Mouse (Mus musculus): Measurements from ENCODE around the gene Olfr1161.
"Not testable (repeated sequence)": the region's sequence is repeated elsewhere in the genome, so short reads cannot be mapped to it uniquely, and the experiment has no call there.

Gene Olfr1161

DNA sequence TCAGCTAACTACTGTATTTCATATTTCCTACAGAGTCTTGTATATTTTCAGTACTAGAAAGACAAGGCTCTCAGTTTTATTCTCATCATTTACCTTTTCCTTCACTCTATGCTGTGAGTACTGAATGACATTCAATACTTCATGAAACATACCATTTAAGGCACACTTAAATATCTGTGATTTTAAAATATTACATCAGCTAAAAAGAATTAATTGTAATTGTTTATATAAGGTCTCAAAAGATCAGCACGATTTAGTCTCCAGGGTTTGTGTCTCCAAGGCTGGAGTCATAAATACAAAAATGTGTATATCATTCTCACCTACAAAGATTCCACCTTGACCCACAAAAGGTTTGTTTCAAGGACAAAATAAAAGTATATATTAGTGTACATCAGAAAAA, at the start of gene Olfr1161:
Olfr1161 (plus strand) TSS at position 301 of the 400 bp plus-strand sequence.
- DNase-seq (ENCODE audit: low spot score in 2 of 2), result not testable (repeated sequence)

DNA sequence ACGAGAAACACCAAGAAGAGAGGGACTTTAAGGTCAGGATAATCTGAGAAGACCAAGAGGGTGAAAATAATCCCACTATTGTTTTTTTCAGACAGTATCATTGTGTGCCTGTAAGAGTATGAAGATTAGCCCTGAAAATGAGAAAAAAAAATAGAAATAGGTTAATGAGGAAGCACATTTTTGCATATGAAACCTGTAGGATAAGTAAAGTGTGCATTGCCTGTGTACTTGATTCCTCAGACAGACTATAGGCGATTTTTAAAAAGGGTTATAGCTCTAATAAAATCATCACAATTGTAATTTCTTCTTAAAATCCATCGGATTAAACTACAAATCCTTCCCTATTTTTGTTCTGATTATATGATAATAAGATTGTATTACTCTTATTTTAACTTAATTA, 48.0 kb upstream of the Olfr1161 start, which contains the start of gene Olfr74:
Olfr74 (minus strand) TSS at position 101 of the 400 bp plus-strand sequence.
- DNase-seq (ENCODE audit: low spot score in 2 of 2), result no peak

DNA sequence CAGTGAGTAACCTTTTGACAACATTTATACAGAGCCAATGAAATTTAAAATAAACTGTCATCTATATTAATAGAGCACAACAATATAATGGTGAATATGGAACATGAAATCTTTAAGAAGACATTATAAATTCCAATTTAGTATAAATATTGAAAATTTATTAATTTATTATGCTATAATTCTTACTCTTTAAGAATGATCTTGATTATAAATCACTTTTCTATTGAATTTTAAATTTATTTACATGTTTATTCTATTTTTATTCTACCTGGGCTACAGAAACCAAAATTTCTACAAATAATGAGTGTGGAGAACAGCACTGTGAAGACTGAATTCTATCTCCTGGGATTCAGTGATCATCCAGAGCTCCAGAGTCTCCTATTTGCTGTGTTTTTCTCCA, 32.8 kb upstream of the Olfr1161 start, which contains the start of gene Olfr1158:
Olfr1158 (plus strand) TSS at position 301 of the 400 bp plus-strand sequence.
- DNase-seq (ENCODE audit: low spot score in 2 of 2), result no peak

DNA sequence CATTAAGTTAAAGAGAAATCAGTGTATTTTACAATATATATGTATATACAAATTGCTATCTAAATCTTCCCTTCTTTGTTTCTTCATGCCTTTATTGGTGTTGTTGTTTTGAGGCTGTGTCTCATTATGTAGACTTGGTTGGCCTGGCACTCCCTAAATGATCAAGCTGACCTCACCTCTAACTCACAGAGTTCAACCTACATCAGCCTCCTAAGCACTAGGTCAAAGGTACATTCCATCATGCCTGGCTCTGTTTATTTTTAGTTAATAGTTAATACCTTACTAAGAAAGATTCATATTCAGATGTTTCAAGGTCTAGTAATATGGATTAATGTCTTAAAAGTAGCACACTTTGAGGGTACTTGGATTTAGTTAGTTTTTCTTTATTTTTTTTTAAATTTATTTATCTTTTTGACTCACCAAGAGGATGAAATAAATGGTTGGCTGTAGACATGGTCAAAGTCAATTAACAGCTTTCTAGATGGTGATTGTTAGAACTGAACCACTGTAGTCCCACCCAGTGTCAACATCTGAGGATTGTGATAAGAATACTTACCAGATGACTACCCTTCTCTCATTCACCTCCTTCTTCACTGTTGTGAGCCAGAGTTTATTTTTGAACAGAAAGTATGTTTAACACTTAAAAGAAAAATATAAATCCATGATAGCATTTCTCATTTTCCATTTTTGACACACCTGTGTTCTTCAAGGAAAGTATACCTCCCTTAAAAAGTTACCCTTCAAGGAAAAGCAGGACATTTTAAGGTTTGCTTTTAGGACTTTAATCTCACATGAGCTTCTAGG, 14.9 kb upstream of the Olfr1161 start, which contains the start of gene Olfr1160:
Olfr1160 (minus strand) TSS at position 754 of the 804 bp plus-strand sequence.
- DNase-seq (ENCODE audit: low spot score in 2 of 2), result no peak

DNA sequence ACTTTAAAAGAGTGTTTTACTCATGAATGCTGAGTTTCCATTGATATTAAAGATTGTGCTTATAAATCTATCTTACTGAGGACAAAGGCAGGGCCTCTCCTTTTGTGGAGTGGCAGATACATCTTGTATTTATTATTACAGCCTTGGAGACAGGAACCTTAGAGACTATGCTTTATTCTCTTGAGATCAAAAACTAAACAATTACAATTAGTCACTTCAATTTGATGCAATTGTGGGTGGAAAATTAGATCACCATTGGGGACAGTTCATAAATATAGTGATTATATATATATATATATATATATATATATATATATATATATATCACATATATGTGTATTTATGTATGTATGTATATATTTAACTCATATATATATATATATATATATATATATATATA, 15.0 kb downstream of the Olfr1161 start, which contains the start of gene Olfr73:
Olfr73 (minus strand) TSS at position 101 of the 400 bp plus-strand sequence.
- no peak for DNase-seq (ENCODE audit: low spot score in 2 of 2)

DNA sequence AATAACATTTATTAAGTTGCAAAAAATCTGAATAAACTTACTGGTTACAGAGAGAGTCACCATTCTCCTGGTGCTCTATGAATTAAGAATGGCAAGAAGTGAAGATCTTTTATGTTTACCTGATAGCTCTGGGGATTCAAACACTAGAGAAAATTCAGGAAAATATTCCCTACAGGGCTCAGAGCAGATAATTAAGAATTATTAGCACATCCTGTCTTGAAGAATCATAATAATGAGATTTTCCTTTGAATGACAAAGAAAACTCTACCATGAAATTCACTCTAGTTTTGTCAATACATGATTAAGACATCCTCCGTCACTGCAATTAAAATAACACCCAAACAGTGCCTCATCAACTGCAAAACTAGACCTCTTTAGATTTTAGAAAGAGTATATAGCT, 28.5 kb downstream of the Olfr1161 start, which contains the start of gene Olfr1162:
Olfr1162 (minus strand) TSS at position 101 of the 400 bp plus-strand sequence.
- no peak for DNase-seq (ENCODE audit: low spot score in 2 of 2)

DNA sequence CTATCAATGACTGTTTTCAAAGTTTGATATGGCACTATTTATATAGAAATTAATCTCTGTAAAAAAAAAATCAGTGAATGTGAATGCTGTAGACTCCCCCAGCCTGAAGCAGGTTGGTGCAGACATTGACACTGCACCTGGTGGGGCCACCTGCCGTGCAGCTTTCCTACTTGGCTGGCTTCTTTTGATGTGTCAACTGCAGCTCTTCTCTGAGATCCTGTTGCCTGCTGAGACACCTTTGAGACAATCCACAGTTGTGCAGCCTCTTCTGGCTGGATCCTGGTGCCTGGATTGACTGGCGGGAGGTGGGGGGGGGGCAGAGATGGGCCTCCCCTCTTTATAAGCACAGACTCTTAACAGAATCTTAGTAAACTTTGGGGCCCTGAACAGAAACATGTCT, 41.0 kb downstream of the Olfr1161 start:
- DNase-seq (ENCODE audit: low spot score in 2 of 2), result no peak

DNA sequence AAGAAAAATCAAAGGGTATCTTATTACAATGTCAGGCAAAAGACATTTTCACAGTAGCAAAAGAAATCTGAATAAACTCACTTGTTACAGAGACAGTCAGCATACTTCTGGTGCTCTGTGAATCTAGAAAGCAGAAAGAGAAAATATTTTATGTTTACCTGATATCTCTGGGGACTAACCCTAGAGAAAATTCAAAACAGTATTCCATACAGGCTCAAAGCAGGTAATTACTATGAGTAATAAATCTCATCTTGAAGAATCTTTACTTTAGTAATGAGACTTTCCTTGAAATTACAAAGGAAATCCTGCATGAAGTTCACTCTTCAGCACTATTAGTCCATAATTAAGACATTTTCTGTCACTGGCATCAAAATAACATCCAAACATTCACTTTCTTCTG, 49.2 kb downstream of the Olfr1161 start, which contains the start of gene Olfr1163:
Olfr1163 (minus strand) TSS at position 101 of the 400 bp plus-strand sequence.
- DNase-seq (ENCODE audit: low spot score in 2 of 2), result no peak
